Mouse (Mus musculus) intestine, postnatal 0 days (tissue): ENCODE results near the gene Ntn1. TPM values are rescaled to one million over a fixed set of nuclear protein-coding genes. Genes with fewer than 3 reads are reported as not detected.

ENCODE experiments used
- ATAC-seq: fragments of 200-750 bp; cut with Nextera tagmentation; 2 replicates; pipeline ENCODE4 v1.8.0; 2017; ENCODE audit warnings: mild to moderate bottlenecking, moderate TSS enrichment, moderate library complexity
- H3K27ac ChIP-seq: fragments of 300-500 bp; sonication (generic); 2 replicates; pipeline ENCODE4 v1.5.1; 2014; ENCODE audit warnings: mild to moderate bottlenecking, low read depth, low read length, moderate library complexity
- H3K27me3 ChIP-seq: fragments of 300-500 bp; sonication (generic); replicated peaks from 2 replicates; pipeline ENCODE4 v1.6.1; 2014; ENCODE audit warnings: low read length, mixed read lengths; ENCODE audit not compliant: control insufficient read depth, insufficient read depth
- H3K36me3 ChIP-seq: fragments of 300-500 bp; sonication (generic); 2 replicates; pipeline ENCODE4 v1.6.1; 2014; ENCODE audit warnings: mild to moderate bottlenecking, moderate library complexity; ENCODE audit not compliant: control insufficient read depth, insufficient read depth
- H3K4me1 ChIP-seq: fragments of 300-500 bp; sonication (generic); replicated peaks from 2 replicates; pipeline ENCODE4 v1.6.1; 2014; ENCODE audit warnings: antibody characterized with exemption, low read length, mixed read lengths; ENCODE audit not compliant: control insufficient read depth, insufficient read depth
- H3K4me2 ChIP-seq: fragments of 300-500 bp; sonication (generic); replicated peaks from 2 replicates; pipeline ENCODE4 v1.6.1; 2014; ENCODE audit warnings: low read depth, mild to moderate bottlenecking, moderate library complexity
- H3K4me3 ChIP-seq: fragments of 300-500 bp; sonication (generic); 2 replicates; pipeline ENCODE4 v1.5.1; 2014; ENCODE audit warnings: low read depth, low read length
- H3K9ac ChIP-seq: fragments of 300-500 bp; sonication (generic); 2 replicates; pipeline ENCODE4 v1.6.1; 2014; ENCODE audit warnings: mild to moderate bottlenecking, low read depth, low read length
- H3K9me3 ChIP-seq: fragments of 300-500 bp; sonication (generic); 2 replicates; pipeline ENCODE4 v1.6.1; 2016; ENCODE audit warnings: mixed run types; ENCODE audit not compliant: control insufficient read depth
- CTCF ChIP-seq: sonication (generic); IDR thresholded peaks from 2 replicates; pipeline ENCODE4 v1.5.1; 2016; ENCODE audit warnings: low read depth, mild to moderate bottlenecking, control low read depth, antibody characterized with exemption, moderate library complexity
- WGBS: fragments of 180-500 bp; shearing (Covaris S2); extraction: QIAGEN DNeasy Blood & Tissue Kit; methylation state at CpG from one replicate; pipeline ENCODE4 v1.1.7; 2014; 5-methylcytosine and 5-hydroxymethylcytosine counted together
- polyA plus RNA-seq: library from polyadenylated mRNA; unstranded; fragments of >200 nt; fragmentation: Nextera tagmentation; extraction: Ambion mirVana; gene quantifications from 2 replicates; pipeline ENCODE4 v1.2.1, GENCODE M21; 2015

The Ntn1 gene
- polyA plus RNA-seq, 1 experiment from 2014 or later, result 8.8 TPM

- no peak overlapping the region for H3K9ac ChIP-seq
- no peak overlapping the region for H3K27ac ChIP-seq
- H3K4me1 ChIP-seq, result peaks cover 13% of the 10 kb centered on the region; the same call in 1 of the 2 replicates
- H3K36me3 ChIP-seq, result 0 out of 2 replicates have a peak, but pooled peaks cover 3% of the 10 kb centered on the region
- H3K27me3 ChIP-seq, result no peaks in the 10 kb centered on the region
- peak; percentile 26; the same call in 1 of the 2 replicates for ATAC-seq
- WGBS, result 15% methylated on average over 8 of the region's 8 CpGs
- H3K4me2 ChIP-seq, result no peak overlapping the region
- peak; percentile 77 for TF ChIP-seq CTCF
- H3K4me3 ChIP-seq, result no peak overlapping the region
- no peaks in the 10 kb centered on the region for H3K9me3 ChIP-seq
Observed at GRCm38 (mm10) chr11:68211924-68212578, 188.6 kb downstream of the Ntn1 start.

- H3K27me3 ChIP-seq, result no peaks in the 10 kb centered on the region
- WGBS, result 91% methylated on average over 5 of the region's 5 CpGs
- no peaks in the 10 kb centered on the region for H3K9me3 ChIP-seq
- no peak overlapping the region for H3K4me3 ChIP-seq
- H3K4me2 ChIP-seq, result no peak overlapping the region
- TF ChIP-seq CTCF, result no peak
- H3K27ac ChIP-seq, result no peak overlapping the region
- ATAC-seq, result no peak
- 0 out of 2 replicates have a peak, but pooled peaks cover 3% of the 10 kb centered on the region for H3K36me3 ChIP-seq
- no peak overlapping the region for H3K9ac ChIP-seq
- peaks cover 6% of the 10 kb centered on the region; the same call in 1 of the 2 replicates for H3K4me1 ChIP-seq
Observed at GRCm38 (mm10) chr11:68210714-68211113, 189.9 kb downstream of the Ntn1 start.

GRCm38 (mm10) chr11:68209506-68209905 lies 191.1 kb downstream of the Ntn1 start:
- H3K27me3 ChIP-seq, result no peaks in the 10 kb centered on the region
- no peak overlapping the region for H3K4me2 ChIP-seq
- no peaks in the 10 kb centered on the region for H3K9me3 ChIP-seq
- WGBS, result 86% methylated on average over 4 of the region's 4 CpGs
- ATAC-seq, result no peak
- H3K27ac ChIP-seq, result no peak overlapping the region
- no peak overlapping the region for H3K4me3 ChIP-seq
- H3K4me1 ChIP-seq, result no peaks in the 10 kb centered on the region
- H3K36me3 ChIP-seq, result 0 out of 2 replicates have a peak, but pooled peaks cover 3% of the 10 kb centered on the region
- H3K9ac ChIP-seq, result no peak overlapping the region
- TF ChIP-seq CTCF, result no peak

DNA sequence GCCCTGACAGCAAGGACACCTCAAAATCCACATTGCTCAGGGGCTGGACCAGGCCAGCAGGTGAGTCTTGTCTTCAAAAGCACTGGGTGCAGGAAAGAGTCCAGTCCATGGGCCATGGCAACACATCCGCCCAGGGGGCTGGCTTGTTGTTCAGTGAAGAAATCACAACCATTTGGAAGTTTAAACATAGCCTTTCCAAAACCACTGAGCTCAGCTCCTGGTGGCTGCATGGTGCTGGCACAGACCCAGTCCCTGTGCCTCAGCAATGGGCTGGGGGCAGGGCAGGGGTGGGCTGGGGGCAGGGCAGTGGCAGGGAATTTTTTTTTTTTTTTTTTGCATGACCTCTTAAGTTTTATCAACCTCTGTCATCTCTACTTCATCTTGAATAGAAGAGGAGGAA lies 192.0 kb downstream of the Ntn1 start:
- no peak overlapping the region; the same call in 1 of the 2 replicates for H3K9ac ChIP-seq
- H3K36me3 ChIP-seq, result 0 out of 2 replicates have a peak, but pooled peaks cover 3% of the 10 kb centered on the region
- H3K4me1 ChIP-seq, result no peaks in the 10 kb centered on the region
- TF ChIP-seq CTCF, result no peak
- no peaks in the 10 kb centered on the region for H3K27me3 ChIP-seq
- no peak overlapping the region for H3K4me2 ChIP-seq
- ATAC-seq, result no peak
- WGBS, result 61% methylated on average over 1 of the region's 1 CpGs
- no peak overlapping the region for H3K4me3 ChIP-seq
- H3K27ac ChIP-seq, result no peak overlapping the region
- no peaks in the 10 kb centered on the region for H3K9me3 ChIP-seq

GRCm38 (mm10) chr11:68208023-68208422 lies 192.6 kb downstream of the Ntn1 start:
- 71% methylated on average over 2 of the region's 2 CpGs for WGBS
- no peak overlapping the region for H3K27ac ChIP-seq
- H3K4me3 ChIP-seq, result no peak overlapping the region
- H3K27me3 ChIP-seq, result no peaks in the 10 kb centered on the region
- H3K4me2 ChIP-seq, result no peak overlapping the region
- no peak overlapping the region; the same call in 1 of the 2 replicates for H3K9ac ChIP-seq
- H3K4me1 ChIP-seq, result no peaks in the 10 kb centered on the region
- H3K9me3 ChIP-seq, result no peaks in the 10 kb centered on the region
- TF ChIP-seq CTCF, result no peak
- H3K36me3 ChIP-seq, result 0 out of 2 replicates have a peak, but pooled peaks cover 3% of the 10 kb centered on the region
- no peak for ATAC-seq

- Histone ChIP-seq H3K36me3 (no peaks in the 10 kb centered on the region), H3K27me3 (no peaks in the 10 kb centered on the region), H3K27ac (no peak overlapping the region), H3K9me3 (no peaks in the 10 kb centered on the region), H3K4me3 (no peak overlapping the region), H3K9ac (no peak overlapping the region), H3K4me1 (no peaks in the 10 kb centered on the region), H3K4me2 (no peak overlapping the region)
- no peak for ATAC-seq
- no peak for TF ChIP-seq CTCF
- WGBS, result 85% methylated on average over 10 of the region's 10 CpGs
Observed at GRCm38 (mm10) chr11:68205572-68206229, 194.9 kb downstream of the Ntn1 start.
